Mouse (Mus musculus) liver, embryonic 12.5 days (tissue): ENCODE data around the gene Spsb1. TPM values are rescaled to one million over a fixed set of nuclear protein-coding genes. Genes with fewer than 3 reads are reported as not detected.

Source experiments
- ATAC-seq: fragments of 200-750 bp; cut with Nextera tagmentation; 2 replicates; pipeline ENCODE4 v1.8.0; 2017; ENCODE audit warnings: moderate number of reproducible peaks, mild to moderate bottlenecking, moderate library complexity
- H3K27ac ChIP-seq: fragments of 300-500 bp; sonication (generic); 2 replicates; pipeline ENCODE4 v1.5.1; 2016; ENCODE audit warnings: mild to moderate bottlenecking
- H3K27me3 ChIP-seq: fragments of 300-500 bp; sonication (generic); replicated peaks from 2 replicates; pipeline ENCODE4 v1.6.1; 2016; ENCODE audit warnings: mild to moderate bottlenecking, moderate library complexity
- H3K36me3 ChIP-seq: fragments of 300-500 bp; sonication (generic); 2 replicates; pipeline ENCODE4 v1.6.1; 2016; ENCODE audit warnings: mild to moderate bottlenecking, moderate library complexity
- H3K4me1 ChIP-seq: fragments of 300-500 bp; sonication (generic); 2 replicates; pipeline ENCODE4 v1.6.1; 2016
- H3K4me2 ChIP-seq: fragments of 300-500 bp; sonication (generic); 2 replicates; pipeline ENCODE4 v1.6.1; 2016; ENCODE audit warnings: mild to moderate bottlenecking, moderate library complexity
- H3K4me3 ChIP-seq: fragments of 300-500 bp; sonication (generic); 2 replicates; pipeline ENCODE4 v1.5.1; 2016; ENCODE audit warnings: mild to moderate bottlenecking, moderate library complexity
- H3K9ac ChIP-seq: fragments of 300-500 bp; sonication (generic); 2 replicates; pipeline ENCODE4 v1.6.1; 2016; ENCODE audit warnings: mild to moderate bottlenecking, moderate library complexity
- H3K9me3 ChIP-seq: fragments of 300-500 bp; sonication (generic); replicated peaks from 2 replicates; pipeline ENCODE4 v1.6.1; 2016; ENCODE audit warnings: mild to moderate bottlenecking, moderate library complexity
- WGBS: fragments of 180-500 bp; shearing (Covaris S2); methylation state at CpG from one replicate; pipeline ENCODE4 v1.1.7; 2016; ENCODE audit not compliant: insufficient replicate concordance; 5-methylcytosine and 5-hydroxymethylcytosine counted together
- polyA plus RNA-seq: library from polyadenylated mRNA; unstranded; fragments of >200 nt; fragmentation: Nextera tagmentation; extraction: Ambion mirVana; gene quantifications from 2 replicates; pipeline ENCODE4 v1.2.1, GENCODE M21; 2016

The Spsb1 gene
- polyA plus RNA-seq, 1 experiment from 2014 or later: 0.97 TPM

- Histone ChIP-seq H3K27ac (no peak overlapping the region), H3K36me3 (peaks cover 32% of the 10 kb centered on the region), H3K4me2 (peak overlapping the region; percentile 53), H3K4me1 (peaks cover 3% of the 10 kb centered on the region), H3K27me3 (0 out of 2 replicates have a peak, but pooled peaks cover 10% of the 10 kb centered on the region), H3K4me3 (no peak overlapping the region), H3K9ac (no peak overlapping the region), H3K9me3 (no peaks in the 10 kb centered on the region)
- 10% methylated on average over 12 of the region's 12 CpGs for WGBS
- ATAC-seq: peak; percentile 61; the same call in 1 of the 2 replicates
These were observed 25.0 kb upstream of the Spsb1 start for GRCm38 (mm10) chr4:149979819-149980308.

GRCm38 (mm10) chr4:149978820-149979219 is 24.0 kb upstream of the Spsb1 start:
- no peaks in the 10 kb centered on the region for H3K9me3 ChIP-seq
- H3K27me3 ChIP-seq: 0 out of 2 replicates have a peak, but pooled peaks cover 10% of the 10 kb centered on the region
- H3K36me3 ChIP-seq: peaks cover 31% of the 10 kb centered on the region
- WGBS: 82% methylated on average over 2 of the region's 2 CpGs
- no peak overlapping the region for H3K4me3 ChIP-seq
- H3K27ac ChIP-seq: no peak overlapping the region
- H3K4me2 ChIP-seq: no peak overlapping the region
- H3K9ac ChIP-seq: no peak overlapping the region
- peaks cover 3% of the 10 kb centered on the region for H3K4me1 ChIP-seq
- ATAC-seq: no peak

DNA sequence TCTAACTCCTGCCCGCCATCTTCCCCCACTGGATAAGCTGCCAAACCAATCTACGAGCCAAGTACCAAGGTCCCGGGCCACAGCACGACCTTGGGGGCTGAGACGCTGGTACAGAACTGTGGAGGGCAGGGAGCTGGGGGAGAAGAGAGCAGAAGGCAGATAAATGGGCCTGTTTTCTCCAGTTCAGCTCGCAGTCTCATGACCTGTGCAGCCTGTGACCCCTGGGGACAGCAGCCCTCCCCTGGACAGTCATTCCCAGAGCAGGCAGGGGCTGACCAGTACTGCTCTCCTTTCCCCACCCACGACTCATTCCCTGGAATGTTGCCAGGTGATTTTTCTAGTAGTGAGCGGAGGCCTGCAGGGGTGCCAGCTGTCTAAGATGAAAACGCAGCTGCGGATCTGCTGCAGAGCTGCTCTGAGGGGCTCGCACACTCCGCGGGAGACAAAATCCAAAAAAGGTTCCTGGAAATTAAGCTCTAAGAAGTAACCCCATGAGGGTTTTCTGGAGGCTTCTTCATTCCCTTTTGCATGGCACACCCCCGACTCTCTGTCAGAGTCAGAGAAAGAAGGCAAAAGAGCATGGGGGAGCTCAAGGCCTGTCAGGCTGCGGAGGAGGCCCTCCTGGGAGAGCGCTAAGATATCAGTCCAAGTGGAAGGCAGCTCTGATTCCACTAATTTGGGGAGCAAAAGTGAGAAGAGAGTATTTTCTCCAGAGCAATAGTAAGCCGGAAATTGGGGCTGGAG is 23.1 kb upstream of the Spsb1 start:
- no peak for ATAC-seq
- H3K9ac ChIP-seq: no peak overlapping the region
- H3K36me3 ChIP-seq: peaks cover 23% of the 10 kb centered on the region
- no peak overlapping the region for H3K4me3 ChIP-seq
- no peaks in the 10 kb centered on the region for H3K9me3 ChIP-seq
- 0 out of 2 replicates have a peak, but pooled peaks cover 12% of the 10 kb centered on the region for H3K27me3 ChIP-seq
- 66% methylated on average over 17 of the region's 17 CpGs for WGBS
- peaks cover 3% of the 10 kb centered on the region for H3K4me1 ChIP-seq
- H3K27ac ChIP-seq: 0 out of 2 replicates have a peak overlapping the region, but pooled peaks have one; percentile 5
- no peak overlapping the region for H3K4me2 ChIP-seq

DNA sequence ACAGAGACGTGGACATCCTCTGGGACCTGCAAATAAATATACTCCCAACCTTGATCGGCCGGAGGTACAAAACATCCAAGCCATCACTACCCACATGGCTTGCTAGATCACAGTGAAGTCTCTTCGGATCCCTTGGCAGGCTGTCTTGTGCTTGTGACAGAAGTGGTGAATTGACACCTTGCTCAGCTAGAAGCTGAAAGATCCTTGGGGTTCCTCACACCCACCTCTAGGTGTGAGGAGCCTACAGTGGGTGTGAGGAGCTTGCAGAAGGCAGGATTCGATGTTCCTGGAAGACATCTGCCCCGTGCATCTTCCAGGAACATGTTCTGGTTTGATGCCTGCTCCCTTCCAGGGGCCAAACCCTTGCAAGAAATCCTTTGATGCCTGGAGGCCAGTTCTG is 22.3 kb upstream of the Spsb1 start:
- no peak overlapping the region for H3K4me2 ChIP-seq
- no peak overlapping the region for H3K4me3 ChIP-seq
- no peaks in the 10 kb centered on the region for H3K9me3 ChIP-seq
- peaks cover 3% of the 10 kb centered on the region for H3K4me1 ChIP-seq
- ATAC-seq: no peak
- no peak overlapping the region for H3K27ac ChIP-seq
- H3K27me3 ChIP-seq: 0 out of 2 replicates have a peak, but pooled peaks cover 14% of the 10 kb centered on the region
- no peak overlapping the region for H3K9ac ChIP-seq
- 45% methylated on average over 6 of the region's 6 CpGs for WGBS
- peaks cover 18% of the 10 kb centered on the region for H3K36me3 ChIP-seq

DNA sequence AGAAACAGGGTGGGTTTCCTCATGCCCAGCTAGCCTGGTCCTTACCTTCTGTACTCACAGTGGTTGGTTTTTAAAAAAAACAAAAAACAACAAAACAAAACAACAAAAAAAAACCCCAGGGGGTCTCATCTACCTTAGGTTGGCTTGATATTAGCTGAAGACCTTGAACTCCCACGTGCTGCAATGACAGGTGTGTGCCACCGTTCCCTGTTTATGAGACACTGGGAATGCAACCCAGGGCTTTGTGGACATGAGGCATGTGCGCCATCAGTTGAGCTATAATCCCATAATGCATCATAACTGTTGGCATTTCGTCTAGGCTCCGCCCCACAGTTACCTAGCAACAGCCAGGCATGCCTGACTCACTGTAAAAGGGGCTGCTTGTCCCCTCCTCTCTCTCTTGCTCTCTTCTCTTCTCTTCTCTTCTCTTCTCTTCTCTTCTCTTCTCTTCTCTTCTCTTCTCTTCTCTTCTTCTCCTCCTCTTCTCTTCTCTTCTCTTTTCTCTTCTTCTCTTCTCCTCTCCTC is 20.9 kb upstream of the Spsb1 start:
- Histone ChIP-seq H3K27ac (no peak overlapping the region), H3K27me3 (0 out of 2 replicates have a peak, but pooled peaks cover 14% of the 10 kb centered on the region), H3K4me3 (no peak overlapping the region), H3K9ac (no peak overlapping the region), H3K4me1 (peaks cover 3% of the 10 kb centered on the region), H3K36me3 (peaks cover 4% of the 10 kb centered on the region), H3K9me3 (no peaks in the 10 kb centered on the region), H3K4me2 (no peak overlapping the region)
- ATAC-seq: no peak
- WGBS: 70% methylated on average over 5 of the region's 5 CpGs

DNA sequence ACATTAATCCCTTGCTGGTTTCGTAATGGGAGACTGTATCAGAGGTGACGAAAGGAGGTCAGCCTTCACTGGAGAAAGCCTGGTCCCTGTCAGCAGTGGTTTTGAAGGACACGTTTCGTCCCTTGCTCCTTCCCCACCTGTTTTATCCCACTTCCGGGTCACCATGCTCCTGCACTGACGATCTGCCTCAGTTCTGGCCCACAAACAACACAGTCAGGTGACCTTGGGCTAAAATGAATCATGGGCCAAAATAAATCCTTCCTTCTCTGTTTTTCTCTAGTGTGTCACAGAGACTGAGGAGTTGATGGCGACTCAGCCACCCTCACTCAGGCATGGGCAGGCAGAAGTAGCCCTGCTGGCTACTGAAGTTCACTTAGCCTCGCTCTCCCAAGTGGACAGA is 20.4 kb upstream of the Spsb1 start:
- peaks cover 17% of the 10 kb centered on the region; the same call in 1 of the 2 replicates for H3K27me3 ChIP-seq
- 49% methylated on average over 8 of the region's 8 CpGs for WGBS
- H3K9me3 ChIP-seq: no peaks in the 10 kb centered on the region
- no peaks in the 10 kb centered on the region for H3K36me3 ChIP-seq
- H3K4me3 ChIP-seq: no peak overlapping the region
- H3K9ac ChIP-seq: no peak overlapping the region
- H3K4me1 ChIP-seq: peaks cover 3% of the 10 kb centered on the region
- no peak overlapping the region for H3K27ac ChIP-seq
- no peak for ATAC-seq
- H3K4me2 ChIP-seq: no peak overlapping the region

DNA sequence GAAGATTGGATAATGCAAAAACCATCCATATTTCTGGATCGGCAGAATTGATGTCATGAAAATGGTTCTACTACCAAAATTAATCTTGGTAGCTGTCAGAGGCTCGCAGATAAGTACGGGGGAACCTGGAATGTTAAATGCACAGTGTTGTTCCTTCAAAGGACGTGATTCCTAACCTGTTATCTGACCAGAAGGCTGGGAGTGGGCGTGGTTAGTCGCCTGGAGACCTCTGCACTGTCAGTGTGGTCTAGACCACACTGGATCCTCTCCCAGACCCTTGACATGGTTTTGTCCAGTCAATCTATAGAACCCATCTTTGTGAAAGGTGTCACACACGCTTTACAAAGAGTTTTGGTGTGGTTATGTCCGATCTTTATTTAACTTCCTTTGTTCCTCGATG is 16.6 kb upstream of the Spsb1 start:
- no peak for ATAC-seq
- Histone ChIP-seq H3K4me1 (0 out of 2 replicates have a peak, but pooled peaks cover 3% of the 10 kb centered on the region), H3K27ac (no peak overlapping the region), H3K9ac (no peak overlapping the region), H3K4me2 (no peak overlapping the region), H3K36me3 (no peaks in the 10 kb centered on the region), H3K9me3 (no peaks in the 10 kb centered on the region), H3K4me3 (no peak overlapping the region), H3K27me3 (peaks cover 28% of the 10 kb centered on the region)
- WGBS: 48% methylated on average over 9 of the region's 9 CpGs

DNA sequence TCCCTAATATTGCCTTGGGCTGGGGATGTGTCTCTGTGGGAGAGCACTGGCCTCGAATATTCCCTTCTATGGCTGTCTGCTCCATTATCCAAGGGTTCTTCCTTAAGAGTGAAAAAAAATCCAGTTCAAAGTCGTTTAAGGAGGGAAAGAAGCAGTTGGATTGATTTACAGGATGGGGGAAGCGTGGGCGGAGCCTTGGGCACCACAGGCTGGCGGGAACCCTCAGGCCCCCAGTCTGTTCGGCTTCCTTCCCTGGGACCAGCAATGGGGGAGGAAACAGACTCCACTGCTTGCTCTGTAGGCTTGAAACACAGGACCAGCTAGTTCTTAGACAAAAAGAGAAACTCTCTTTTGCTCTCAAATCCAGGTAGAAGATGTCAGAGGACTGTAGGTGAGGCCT is 13.7 kb upstream of the Spsb1 start:
- H3K27me3 ChIP-seq: peaks cover 44% of the 10 kb centered on the region
- no peak for ATAC-seq

DNA sequence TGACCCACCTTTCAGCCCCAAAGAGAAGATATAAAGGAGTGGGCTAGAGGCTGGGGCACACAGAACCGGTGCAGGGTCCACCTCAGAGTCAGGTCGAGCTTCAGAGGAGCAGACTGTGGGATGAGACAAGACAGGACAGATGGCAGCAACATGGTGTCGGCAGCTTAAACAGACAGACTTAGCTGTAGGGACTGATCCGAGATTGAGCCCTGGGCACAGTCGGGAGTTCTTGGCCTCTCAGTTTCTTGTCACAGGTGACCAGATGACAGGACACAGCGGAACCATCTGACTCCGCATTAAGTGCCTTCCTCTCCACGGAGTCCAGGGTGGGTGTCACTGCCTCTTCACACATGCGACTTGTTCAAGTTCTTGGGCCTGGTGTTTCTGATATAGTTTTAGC is 12.1 kb upstream of the Spsb1 start:
- ATAC-seq: no peak
- 70% methylated on average over 9 of the region's 9 CpGs for WGBS
- no peaks in the 10 kb centered on the region for H3K9me3 ChIP-seq
- H3K4me1 ChIP-seq: 0 out of 2 replicates have a peak, but pooled peaks cover 3% of the 10 kb centered on the region
- H3K9ac ChIP-seq: no peak overlapping the region
- H3K27me3 ChIP-seq: peaks cover 45% of the 10 kb centered on the region
- H3K4me2 ChIP-seq: no peak overlapping the region
- H3K27ac ChIP-seq: no peak overlapping the region
- no peak overlapping the region for H3K4me3 ChIP-seq
- no peaks in the 10 kb centered on the region for H3K36me3 ChIP-seq

More for the DNA sequence above, 13.7 kb upstream of the Spsb1 start:
- Histone ChIP-seq H3K36me3 (no peaks in the 10 kb centered on the region), H3K27ac (no peak overlapping the region), H3K4me2 (no peak overlapping the region), H3K9ac (no peak overlapping the region), H3K4me3 (no peak overlapping the region), H3K9me3 (no peaks in the 10 kb centered on the region), H3K4me1 (0 out of 2 replicates have a peak, but pooled peaks cover 3% of the 10 kb centered on the region)
- WGBS: 22% methylated on average over 6 of the region's 6 CpGs

GRCm38 (mm10) chr4:149966252-149966651 is 11.4 kb upstream of the Spsb1 start:
- no peaks in the 10 kb centered on the region for H3K9me3 ChIP-seq
- no peak for ATAC-seq
- peaks cover 45% of the 10 kb centered on the region for H3K27me3 ChIP-seq
- H3K4me1 ChIP-seq: 0 out of 2 replicates have a peak, but pooled peaks cover 3% of the 10 kb centered on the region
- WGBS: 70% methylated on average over 5 of the region's 5 CpGs
- no peaks in the 10 kb centered on the region for H3K36me3 ChIP-seq
- H3K4me2 ChIP-seq: no peak overlapping the region
- H3K4me3 ChIP-seq: no peak overlapping the region
- no peak overlapping the region for H3K27ac ChIP-seq
- H3K9ac ChIP-seq: no peak overlapping the region

GRCm38 (mm10) chr4:149965672-149966071 is 10.8 kb upstream of the Spsb1 start:
- no peaks in the 10 kb centered on the region for H3K9me3 ChIP-seq
- no peak for ATAC-seq
- no peak overlapping the region for H3K4me3 ChIP-seq
- H3K27me3 ChIP-seq: peaks cover 51% of the 10 kb centered on the region
- H3K36me3 ChIP-seq: no peaks in the 10 kb centered on the region
- H3K9ac ChIP-seq: no peak overlapping the region
- 0 out of 2 replicates have a peak, but pooled peaks cover 3% of the 10 kb centered on the region for H3K4me1 ChIP-seq
- H3K27ac ChIP-seq: no peak overlapping the region
- 65% methylated on average over 6 of the region's 6 CpGs for WGBS
- no peak overlapping the region for H3K4me2 ChIP-seq

- no peak for ATAC-seq
- no peak overlapping the region for H3K27ac ChIP-seq
- H3K9ac ChIP-seq: no peak overlapping the region
- H3K4me2 ChIP-seq: no peak overlapping the region
- peaks cover 52% of the 10 kb centered on the region for H3K27me3 ChIP-seq
- H3K36me3 ChIP-seq: no peaks in the 10 kb centered on the region
- H3K4me1 ChIP-seq: 0 out of 2 replicates have a peak, but pooled peaks cover 3% of the 10 kb centered on the region
- no peaks in the 10 kb centered on the region for H3K9me3 ChIP-seq
- WGBS: 61% methylated on average over 6 of the region's 6 CpGs
- no peak overlapping the region for H3K4me3 ChIP-seq
These were observed 10.4 kb upstream of the Spsb1 start for GRCm38 (mm10) chr4:149965242-149965641.
